Mouse (Mus musculus): Measurements from ENCODE around the gene Gm4559.
"Not testable (repeated sequence)": the region's sequence is repeated elsewhere in the genome, so short reads cannot be mapped to it uniquely, and the experiment has no call there.

Gm4559 gene

GRCm38 (mm10) chr7:142274263-142274662 lies at the start of gene Gm4559:
Gene Gm4559 (minus strand): TSS chr7:142274363.
- DNase-seq (ENCODE audit: low read depth, low spot score), result not testable (repeated sequence)

GRCm38 (mm10) chr7:142323396-142324117 lies 49.4 kb upstream of the Gm4559 start:
- no peak for DNase-seq (ENCODE audit: low read depth, low spot score)

DNA sequence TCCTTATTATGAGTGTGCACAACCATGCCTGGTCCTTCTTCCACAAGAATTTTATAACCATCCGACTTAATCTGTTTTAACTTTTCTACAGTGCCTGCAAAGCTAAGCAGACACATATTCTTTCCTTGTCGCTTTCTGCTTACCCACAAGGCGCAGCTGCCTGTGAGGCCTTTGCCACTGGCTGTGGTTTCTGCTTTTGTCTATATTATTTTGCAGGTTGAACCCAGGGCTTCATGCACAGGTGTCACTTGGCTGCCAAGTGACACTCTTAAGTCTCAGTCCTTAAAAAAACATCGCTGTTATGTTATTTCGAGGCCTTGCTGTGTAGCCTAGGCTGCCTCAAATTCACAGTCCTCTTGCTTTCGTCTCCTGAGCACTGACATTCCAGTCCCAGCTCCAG lies 48.5 kb upstream of the Gm4559 start:
- no peak for DNase-seq (ENCODE audit: low read depth, low spot score)

DNA sequence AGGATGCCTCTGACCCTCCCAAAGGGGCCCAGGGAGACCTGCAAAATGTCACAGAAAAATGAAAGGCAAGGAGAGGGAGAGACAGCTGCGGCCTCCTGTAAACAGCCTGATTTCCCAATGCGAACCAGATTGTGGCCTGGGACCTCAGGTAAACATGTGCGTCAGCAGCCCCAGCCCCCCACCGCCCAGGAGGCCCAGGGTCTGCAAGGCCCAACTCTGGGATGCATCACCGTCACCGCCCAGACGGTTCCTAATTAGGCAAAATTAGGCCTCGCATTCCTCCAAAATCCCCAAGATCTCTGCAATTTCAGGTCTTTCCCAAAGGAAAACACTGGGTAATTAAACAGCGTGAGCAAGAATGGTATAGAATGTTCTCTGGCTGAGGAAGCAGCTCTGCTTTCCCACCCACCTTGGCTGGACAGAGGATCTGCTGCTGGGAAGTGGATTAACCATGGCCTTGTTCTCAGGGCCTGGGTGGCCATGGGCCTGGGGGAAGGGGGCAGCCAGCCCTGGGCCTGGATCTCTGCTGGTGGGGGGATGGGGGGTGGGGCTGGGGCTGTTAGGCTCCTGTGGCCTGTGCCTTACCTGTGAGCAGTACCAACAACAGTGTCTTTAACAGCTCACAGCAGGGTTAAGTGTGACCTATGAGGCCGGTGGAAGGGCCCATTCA lies 47.6 kb upstream of the Gm4559 start:
- not testable (repeated sequence) for DNase-seq (ENCODE audit: low read depth, low spot score)

DNA sequence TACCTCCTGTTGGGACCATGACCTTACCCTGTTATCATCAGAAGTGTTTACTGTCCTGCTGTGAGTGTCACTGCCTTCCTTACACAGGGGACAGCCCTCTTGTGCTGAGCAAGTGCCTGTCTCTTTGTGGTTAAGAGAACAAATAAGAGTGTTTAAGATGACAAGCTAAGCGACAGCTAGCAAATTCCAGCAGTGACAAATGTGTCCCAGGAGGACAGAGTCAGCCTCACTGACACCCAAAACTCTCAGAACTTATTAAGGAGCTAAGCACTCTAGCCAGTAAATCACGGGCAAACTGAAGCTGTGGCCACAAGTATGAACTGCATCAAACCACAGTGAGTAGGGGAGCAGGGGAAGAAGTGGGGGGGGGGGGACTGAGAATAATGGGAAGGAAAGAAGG lies 46.7 kb upstream of the Gm4559 start:
- no peak for DNase-seq (ENCODE audit: low read depth, low spot score)

- no peak for DNase-seq (ENCODE audit: low read depth, low spot score)
Observed at GRCm38 (mm10) chr7:142319124-142319523, 45.0 kb upstream of the Gm4559 start.

- DNase-seq (ENCODE audit: low read depth, low spot score), result no peak
Observed at GRCm38 (mm10) chr7:142317216-142317615, 43.1 kb upstream of the Gm4559 start.

DNA sequence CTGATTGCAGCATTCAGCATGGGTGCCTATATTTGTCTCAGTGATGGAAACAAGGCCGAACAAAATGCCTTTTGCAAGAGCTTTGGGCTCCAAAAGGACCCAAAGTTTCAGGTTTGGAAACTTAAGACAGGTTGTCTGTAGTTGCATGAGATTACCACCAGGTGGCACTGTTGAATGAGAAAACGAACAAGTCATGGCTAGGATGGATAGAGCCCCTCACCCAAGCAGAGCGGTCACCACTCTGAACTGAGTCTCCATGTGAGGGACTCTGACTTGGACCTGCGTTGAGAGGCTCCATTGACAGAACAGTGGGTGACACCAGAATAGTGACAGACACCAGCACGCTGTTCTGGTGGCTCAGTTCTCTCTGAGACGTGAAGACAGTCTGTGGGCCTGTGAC lies 42.4 kb upstream of the Gm4559 start:
- peak; percentile 33 for DNase-seq (ENCODE audit: low read depth, low spot score)

DNA sequence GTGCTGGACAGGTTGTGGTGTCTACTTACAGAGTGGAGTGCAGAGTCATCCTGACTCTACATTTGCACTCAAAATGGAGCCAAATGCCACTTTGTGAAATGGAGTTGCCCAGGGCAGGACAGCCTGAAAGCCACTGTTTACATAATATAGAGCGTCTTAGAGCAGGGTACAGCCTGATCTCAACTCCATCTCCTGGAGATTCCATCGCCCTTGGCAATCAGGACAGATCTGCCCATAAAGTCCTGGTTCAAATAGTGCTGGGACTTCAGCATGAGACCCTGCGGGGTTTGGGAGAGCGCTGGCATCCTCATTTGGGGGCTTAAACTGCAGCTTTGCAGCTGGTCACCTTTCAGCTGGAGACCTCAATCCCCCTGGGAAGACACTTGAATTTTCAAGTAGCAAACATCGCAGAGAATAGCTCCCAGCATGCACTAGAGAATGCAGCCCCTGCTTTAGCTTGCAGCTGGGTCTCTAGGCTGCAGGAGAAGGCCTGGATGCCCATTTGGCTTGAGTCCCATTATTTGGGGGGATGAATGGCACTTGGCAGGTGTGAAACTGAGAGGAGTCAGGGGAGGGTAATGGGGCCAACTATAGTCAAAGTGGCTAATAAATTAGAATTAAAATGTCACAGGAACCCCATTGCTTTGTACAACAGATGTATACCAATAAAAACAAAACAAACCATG lies 40.6 kb upstream of the Gm4559 start:
- no peak for DNase-seq (ENCODE audit: low read depth, low spot score)

- DNase-seq (ENCODE audit: low read depth, low spot score), result not testable (repeated sequence)
Observed at GRCm38 (mm10) chr7:142303929-142304328, 29.8 kb upstream of the Gm4559 start.

DNA sequence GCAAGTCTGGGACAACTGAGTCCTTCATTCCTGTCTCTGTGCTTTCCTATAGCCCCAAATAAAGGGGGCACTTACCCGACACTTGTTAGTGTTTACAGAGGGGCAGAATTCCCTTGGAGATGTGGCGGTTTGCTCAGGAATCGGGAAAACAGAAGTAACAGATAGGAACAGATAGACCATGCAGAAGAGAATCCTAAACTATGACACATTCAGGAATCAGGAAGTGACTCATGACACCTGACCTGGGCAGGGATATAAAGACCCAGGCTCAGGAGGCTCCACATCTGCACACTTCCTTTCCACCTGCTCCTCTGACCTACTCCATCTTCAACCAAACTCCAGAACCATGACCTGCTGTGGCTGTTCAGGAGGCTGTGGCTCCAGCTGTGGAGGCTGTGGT lies 29.1 kb upstream of the Gm4559 start, which contains the start of gene Krtap5-4:
TSS of gene Krtap5-4 (plus strand) at position 301 of the 400 bp plus-strand sequence.
- DNase-seq (ENCODE audit: low read depth, low spot score), result no peak

DNA sequence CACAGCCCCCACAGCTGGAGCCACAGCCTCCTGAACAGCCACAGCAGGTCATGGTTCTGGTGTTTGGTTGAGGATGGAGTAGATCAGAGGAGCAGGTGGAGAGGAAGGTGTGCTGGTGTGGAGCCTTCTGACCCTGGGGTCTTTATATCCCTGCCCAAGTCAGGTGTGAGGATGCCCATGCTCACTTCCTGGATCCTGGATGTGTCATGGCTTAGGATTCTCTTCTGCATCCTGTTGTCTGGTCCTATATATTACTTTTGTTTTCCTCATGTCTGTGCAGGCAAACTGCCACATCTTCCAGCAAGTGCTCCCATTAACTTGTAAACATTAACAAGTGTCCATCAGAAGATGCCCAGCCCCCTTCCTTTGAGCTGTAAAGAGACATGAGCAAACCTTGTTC lies 22.9 kb upstream of the Gm4559 start, which contains the start of gene Krtap5-1:
TSS of gene Krtap5-1 (minus strand) at position 101 of the 400 bp plus-strand sequence.
- not testable (repeated sequence) for DNase-seq (ENCODE audit: low read depth, low spot score)

GRCm38 (mm10) chr7:142296108-142296507 lies 21.9 kb upstream of the Gm4559 start:
- not testable (repeated sequence) for DNase-seq (ENCODE audit: low read depth, low spot score)

DNA sequence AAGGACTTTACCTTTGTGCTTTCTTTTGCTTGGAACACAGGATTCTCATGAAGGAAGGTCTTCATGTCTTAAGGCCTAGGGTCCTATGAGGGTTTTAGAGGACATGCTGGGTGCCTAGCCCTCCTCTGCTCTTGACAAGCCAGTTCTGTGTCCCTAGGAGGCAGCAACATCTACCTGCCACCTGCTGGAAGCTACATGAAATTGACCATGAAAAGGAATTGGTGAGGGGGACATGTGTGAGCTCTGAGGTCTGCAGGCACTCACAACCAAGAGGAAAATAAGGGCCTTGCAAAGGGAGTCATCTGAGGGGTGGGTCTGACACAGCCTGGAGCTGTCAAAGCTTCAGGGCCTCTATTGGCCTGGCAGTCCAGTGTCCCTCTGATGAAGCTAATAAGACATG lies 21.3 kb upstream of the Gm4559 start:
- DNase-seq (ENCODE audit: low read depth, low spot score), result no peak

DNA sequence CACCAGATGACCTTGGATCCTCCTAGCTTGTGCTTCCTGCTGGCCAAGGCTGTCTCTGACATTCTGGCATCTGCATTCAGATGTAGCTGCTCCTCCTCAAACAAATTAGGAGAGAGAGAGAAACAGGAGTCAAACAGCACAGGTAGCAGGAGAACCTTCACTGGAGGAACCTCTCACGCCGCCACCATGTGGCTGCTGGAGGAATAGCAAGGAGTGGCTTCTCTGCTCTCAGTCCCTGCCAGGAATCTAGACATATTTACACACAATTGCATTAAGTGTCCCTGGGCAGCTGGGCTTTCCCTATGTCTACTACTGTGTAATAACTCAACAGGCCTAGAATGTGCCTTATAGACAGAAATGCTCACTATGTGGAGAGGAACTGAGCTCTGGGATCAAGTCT lies 19.7 kb upstream of the Gm4559 start:
- DNase-seq (ENCODE audit: low read depth, low spot score), result peak; percentile 28

GRCm38 (mm10) chr7:142285910-142286612 lies 11.9 kb upstream of the Gm4559 start:
- DNase-seq (ENCODE audit: low read depth, low spot score), result not testable (repeated sequence)

GRCm38 (mm10) chr7:142285130-142285835 lies 11.1 kb upstream of the Gm4559 start:
- DNase-seq (ENCODE audit: low read depth, low spot score), result peak; percentile 11

- DNase-seq (ENCODE audit: low read depth, low spot score), result peak; percentile 97
Observed at GRCm38 (mm10) chr7:142284615-142285080, 10.5 kb upstream of the Gm4559 start.

DNA sequence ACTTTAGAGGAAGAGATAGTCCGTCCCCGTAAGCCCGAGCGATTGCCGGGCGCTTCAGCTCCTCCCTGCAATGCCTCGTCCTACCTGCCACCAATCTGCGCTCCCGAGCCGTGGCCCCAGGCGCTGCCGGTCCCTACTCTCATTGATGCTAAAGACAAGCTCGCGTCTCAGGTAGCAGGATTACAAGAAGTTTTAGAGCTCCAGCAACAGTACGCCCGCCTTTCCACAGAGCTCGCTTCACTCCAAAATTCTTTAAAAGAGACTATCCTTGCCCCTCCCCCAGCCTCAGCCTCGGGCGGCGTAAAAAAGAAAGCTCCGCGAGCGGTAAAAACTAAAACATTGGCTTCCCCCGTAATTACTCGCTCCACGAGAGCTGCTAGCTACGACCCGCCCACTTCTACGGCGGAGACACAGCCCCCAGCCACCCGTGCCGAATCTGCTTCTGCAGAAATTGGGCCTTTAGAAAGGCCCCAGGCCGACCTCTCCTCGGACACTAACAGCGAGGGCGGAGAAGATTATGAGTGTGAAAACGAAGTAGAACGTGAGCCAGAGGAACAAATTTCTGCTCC lies 9.9 kb upstream of the Gm4559 start:
- DNase-seq (ENCODE audit: low read depth, low spot score), result peak; percentile 16

GRCm38 (mm10) chr7:142282847-142283246 lies 8.7 kb upstream of the Gm4559 start:
- not testable (repeated sequence) for DNase-seq (ENCODE audit: low read depth, low spot score)

- DNase-seq (ENCODE audit: low read depth, low spot score), result not testable (repeated sequence)
Observed at GRCm38 (mm10) chr7:142279291-142279690, 5.1 kb upstream of the Gm4559 start.

Measured in retina, postnatal 7 days (tissue).